Mouse (Mus musculus) heart, postnatal 0 days (tissue): ENCODE results near the gene Med13l. TPM values are rescaled to one million over a fixed set of nuclear protein-coding genes. Genes with fewer than 3 reads are reported as not detected.

Experiments used
- ATAC-seq: fragments of 200-750 bp; cut with Nextera tagmentation; 2 replicates; pipeline ENCODE4 v1.8.0; 2017; ENCODE audit warnings: low read depth, moderate number of reproducible peaks, moderate library complexity; ENCODE audit not compliant: insufficient read depth
- DNase-seq: peaks from one replicate; pipeline ENCODE4 v3.0.0-alpha.2; 2016; ENCODE audit warnings: low spot score
- H3K27ac ChIP-seq: fragments of 300-500 bp; sonication (generic); 2 replicates; pipeline ENCODE4 v1.5.1; 2014; ENCODE audit warnings: low read depth, mild to moderate bottlenecking
- H3K27me3 ChIP-seq: fragments of 300-500 bp; sonication (generic); 2 replicates; pipeline ENCODE4 v1.6.1; 2014; ENCODE audit warnings: low read length, mixed read lengths; ENCODE audit not compliant: control insufficient read depth, insufficient read depth
- H3K36me3 ChIP-seq: fragments of 300-500 bp; sonication (generic); replicated peaks from 2 replicates; pipeline ENCODE4 v1.6.1; 2014; ENCODE audit warnings: low read length, mixed read lengths; ENCODE audit not compliant: control insufficient read depth, insufficient read depth
- H3K4me1 ChIP-seq: fragments of 300-500 bp; sonication (generic); 2 replicates; pipeline ENCODE4 v1.6.1; 2014; ENCODE audit warnings: antibody characterized with exemption; ENCODE audit not compliant: control insufficient read depth, insufficient read depth
- H3K4me2 ChIP-seq: fragments of 300-500 bp; sonication (generic); 2 replicates; pipeline ENCODE4 v1.6.1; 2014; ENCODE audit warnings: low read depth, mild to moderate bottlenecking, low read length, moderate library complexity
- H3K4me3 ChIP-seq: fragments of 300-500 bp; sonication (generic); 2 replicates; pipeline ENCODE4 v1.5.1; 2014; ENCODE audit warnings: low read depth, low read length
- H3K9ac ChIP-seq: fragments of 300-500 bp; sonication (generic); replicated peaks from 2 replicates; pipeline ENCODE4 v1.6.1; 2014; ENCODE audit warnings: low read depth, low read length, mixed read lengths
- H3K9me3 ChIP-seq: fragments of 300-500 bp; sonication (generic); replicated peaks from 2 replicates; pipeline ENCODE4 v1.6.1; 2016; ENCODE audit warnings: low read length; ENCODE audit not compliant: control insufficient read depth
- CTCF ChIP-seq: IDR thresholded peaks from 2 replicates; pipeline ENCODE4 v1.5.1; 2016; ENCODE audit warnings: antibody characterized with exemption, control low read depth, low read depth
- EP300 ChIP-seq: IDR thresholded peaks from 2 replicates; pipeline ENCODE4 v1.6.1; 2016; ENCODE audit warnings: antibody characterized with exemption, low read depth
- WGBS: fragments of 180-500 bp; shearing (Covaris S2); extraction: QIAGEN DNeasy Blood & Tissue Kit; methylation state at CpG from one replicate; pipeline ENCODE4 v1.1.7; 2014; 5-methylcytosine and 5-hydroxymethylcytosine counted together
- polyA plus RNA-seq: library from polyadenylated mRNA; unstranded; fragments of >200 nt; fragmentation: Nextera tagmentation; extraction: Ambion mirVana; gene quantifications from 2 replicates; pipeline ENCODE4 v1.2.1, GENCODE M21; 2015
- total RNA-seq: library from RNA; depleted of rRNA; stranded (reverse); fragments of >200 nt; gene quantifications from 2 replicates; pipeline ENCODE4 v1.2.3, GENCODE M21; 2014; ENCODE audit warnings: low replicate concordance

The Med13l gene
- total and polyA plus RNA-seq, 2 experiments from 2014 or later, result 5.2 to 11.4 TPM

- Histone ChIP-seq H3K4me3 (no peak overlapping the region), H3K9me3 (no peaks in the 10 kb centered on the region), H3K27me3 (no peaks in the 10 kb centered on the region), H3K4me2 (no peak overlapping the region), H3K9ac (no peak overlapping the region), H3K4me1 (peaks cover 13% of the 10 kb centered on the region; the same call in 1 of the 2 replicates), H3K27ac (no peak overlapping the region), H3K36me3 (no peaks in the 10 kb centered on the region)
- TF ChIP-seq CTCF (no peak), EP300 (no peak)
- DNase-seq, result no peak
- no peak for ATAC-seq
- 74% methylated on average over 7 of the region's 7 CpGs for WGBS
Measured at GRCm38 (mm10) chr5:118709847-118710251, 149.4 kb downstream of the Med13l start.

GRCm38 (mm10) chr5:118715518-118715917 is 155.0 kb downstream of the Med13l start:
- ATAC-seq, result no peak
- Histone ChIP-seq H3K4me1 (peaks cover 13% of the 10 kb centered on the region), H3K27ac (no peak overlapping the region), H3K9me3 (no peaks in the 10 kb centered on the region), H3K9ac (no peak overlapping the region), H3K27me3 (no peaks in the 10 kb centered on the region), H3K4me3 (no peak overlapping the region), H3K36me3 (no peaks in the 10 kb centered on the region), H3K4me2 (no peak overlapping the region)
- no peak for DNase-seq
- TF ChIP-seq EP300 (no peak), CTCF (no peak)
- WGBS, result 92% methylated on average over 7 of the region's 7 CpGs

GRCm38 (mm10) chr5:118716295-118717271 is 156.1 kb downstream of the Med13l start:
- ATAC-seq (peak; percentile 53; the same call in 1 of the 2 replicates), DNase-seq (peak; percentile 31)
- no peaks in the 10 kb centered on the region for H3K9me3 ChIP-seq
- H3K36me3 ChIP-seq, result peaks cover 4% of the 10 kb centered on the region; the same call in 1 of the 2 replicates
- H3K4me1 ChIP-seq, result peaks cover 12% of the 10 kb centered on the region
- no peak overlapping the region for H3K9ac ChIP-seq
- peak overlapping the region; percentile 47 for H3K27ac ChIP-seq
- TF ChIP-seq EP300 (no peak), CTCF (no peak)
- H3K4me2 ChIP-seq, result no peak overlapping the region
- 27% methylated on average over 14 of the region's 14 CpGs for WGBS
- H3K4me3 ChIP-seq, result no peak overlapping the region
- H3K27me3 ChIP-seq, result no peaks in the 10 kb centered on the region

GRCm38 (mm10) chr5:118717456-118717855 is 157.0 kb downstream of the Med13l start:
- TF ChIP-seq CTCF (no peak), EP300 (no peak)
- DNase-seq (peak; percentile 14), ATAC-seq (no peak)
- Histone ChIP-seq H3K4me3 (no peak overlapping the region), H3K4me2 (no peak overlapping the region), H3K27ac (no peak overlapping the region), H3K9me3 (no peaks in the 10 kb centered on the region), H3K9ac (no peak overlapping the region), H3K4me1 (peaks cover 12% of the 10 kb centered on the region), H3K36me3 (peaks cover 10% of the 10 kb centered on the region; the same call in 1 of the 2 replicates), H3K27me3 (no peaks in the 10 kb centered on the region)
- WGBS, result 58% methylated on average over 10 of the region's 10 CpGs

- H3K4me1 ChIP-seq, result peaks cover 12% of the 10 kb centered on the region
Measured at GRCm38 (mm10) chr5:118718070-118718469, 157.6 kb downstream of the Med13l start.

More at GRCm38 (mm10) chr5:118718070-118718469, 157.6 kb downstream of the Med13l start:
- H3K4me2 ChIP-seq, result no peak overlapping the region
- ATAC-seq (no peak), DNase-seq (no peak)
- H3K4me3 ChIP-seq, result no peak overlapping the region
- H3K9me3 ChIP-seq, result no peaks in the 10 kb centered on the region
- H3K27ac ChIP-seq, result no peak overlapping the region
- no peaks in the 10 kb centered on the region for H3K27me3 ChIP-seq
- peaks cover 10% of the 10 kb centered on the region; the same call in 1 of the 2 replicates for H3K36me3 ChIP-seq
- no peak overlapping the region for H3K9ac ChIP-seq
- TF ChIP-seq CTCF (no peak), EP300 (no peak)
- 91% methylated on average over 6 of the region's 6 CpGs for WGBS
